Mouse (Mus musculus) CD4-positive helper T cell, adult 2 months (primary cell): ENCODE data around the gene S100z.

Experiments used
- DNase-seq: peaks from one replicate; pipeline ENCODE4 v3.0.0-alpha.2; 2012; ENCODE audit warnings: low read depth, missing footprints, low spot score

S100z gene

GRCm38 (mm10) chr13:95478671-95479413 is at the start of gene S100z:
S100z (minus strand) TSS chr13:95478721.
- no peak for DNase-seq

DNA sequence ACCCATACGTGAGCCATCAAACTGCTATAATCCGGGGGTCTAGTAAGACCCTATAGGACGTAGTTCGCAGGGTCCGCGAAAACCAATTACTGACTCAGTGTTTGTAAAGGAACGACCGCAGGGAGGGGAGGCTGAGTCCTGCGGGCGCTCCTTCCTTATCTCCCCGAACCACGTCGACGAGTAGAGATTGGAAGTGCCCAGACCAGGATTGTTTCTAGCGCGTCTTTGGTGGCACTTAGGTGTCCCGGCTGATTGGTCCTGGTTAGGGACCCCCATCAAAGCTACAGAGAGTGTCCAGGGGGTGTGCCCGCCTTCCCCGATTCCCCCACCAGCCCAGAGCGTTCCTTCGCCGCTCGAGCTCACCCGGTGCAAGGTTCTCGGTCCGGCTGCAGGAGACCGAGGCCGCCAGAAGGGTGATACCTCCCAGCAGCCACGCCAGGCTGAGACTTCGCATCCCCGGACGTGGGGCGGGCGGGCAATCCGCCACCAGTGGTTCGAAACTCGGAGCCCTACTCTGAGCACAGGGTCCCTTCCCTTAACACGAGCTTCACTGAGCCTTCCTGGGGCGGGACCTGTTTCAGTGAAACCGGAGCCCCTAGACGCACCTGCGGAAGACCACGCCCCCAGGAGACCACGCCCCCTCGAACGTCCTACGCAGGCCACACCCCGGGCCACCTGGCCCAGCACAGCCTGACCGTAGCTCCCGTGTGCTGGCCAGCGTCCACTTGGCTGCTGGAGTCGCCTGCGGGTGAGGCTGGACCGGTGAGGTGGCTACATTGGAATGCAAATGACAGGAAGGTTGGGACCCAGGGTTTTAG is 46.4 kb upstream of the S100z start, which contains the start of gene F2rl1:
Gene F2rl1, minus strand, starts transcription at position 554 of the 818 bp plus-strand sequence.
- DNase-seq = peak; percentile 72

DNA sequence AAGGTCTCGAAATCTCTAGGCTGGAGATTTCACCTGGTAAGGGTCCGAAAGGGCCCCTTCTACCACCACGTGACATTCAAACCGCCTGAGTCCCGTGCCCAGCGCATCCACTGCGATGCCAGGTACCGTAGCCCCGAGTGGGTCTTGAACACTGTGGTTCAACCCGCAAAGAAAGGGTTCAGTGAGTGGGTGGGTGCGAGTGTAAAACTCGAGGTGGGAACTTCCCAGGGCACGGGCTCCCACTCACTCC is 45.8 kb upstream of the S100z start:
- peak; percentile 53 for DNase-seq

GRCm38 (mm10) chr13:95523659-95524423 is 45.3 kb upstream of the S100z start:
- DNase-seq = peak; percentile 54

- no peak for DNase-seq
Observed at GRCm38 (mm10) chr13:95522176-95522575, 43.7 kb upstream of the S100z start.

- DNase-seq = peak; percentile 66
Observed at GRCm38 (mm10) chr13:95521029-95521428, 42.5 kb upstream of the S100z start.

DNA sequence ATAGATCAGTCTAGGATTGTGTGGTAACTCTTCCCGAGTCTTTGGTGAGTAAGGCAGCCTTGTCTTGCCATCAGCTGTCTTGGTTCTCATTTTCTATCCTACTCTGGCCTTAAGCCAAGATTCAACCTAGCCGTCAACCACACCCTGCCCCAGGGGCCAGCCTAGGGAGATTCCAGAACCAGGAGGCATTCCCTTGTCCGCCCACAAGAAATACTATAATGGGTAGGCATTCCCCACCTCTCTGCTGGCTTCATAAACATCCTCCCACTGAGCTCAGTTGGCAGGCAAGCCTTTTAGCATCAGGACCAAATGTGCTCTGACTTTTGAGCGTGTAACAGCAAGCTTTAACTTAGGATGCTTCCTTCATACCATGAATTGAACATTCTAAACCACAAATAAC is 36.2 kb upstream of the S100z start:
- DNase-seq = no peak

DNA sequence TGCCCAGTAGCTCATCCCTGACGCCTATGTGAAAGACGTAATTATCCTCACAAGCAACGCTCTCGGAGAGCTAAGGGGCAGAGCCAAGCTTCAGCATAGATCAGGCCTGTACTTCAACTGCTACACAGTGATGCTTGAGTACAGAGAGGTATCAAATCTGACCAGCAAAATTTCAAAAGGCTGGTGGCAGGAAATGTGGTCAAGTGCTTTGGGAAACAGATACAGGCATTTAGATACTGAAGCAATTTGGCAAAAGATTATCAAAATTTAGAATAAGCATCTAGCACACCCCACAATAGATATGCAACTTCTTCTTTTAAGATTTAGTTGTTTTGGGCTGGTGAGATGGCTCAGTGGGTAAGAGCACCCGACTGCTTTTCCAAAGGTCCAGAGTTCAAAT is 31.5 kb upstream of the S100z start:
- DNase-seq = no peak

DNA sequence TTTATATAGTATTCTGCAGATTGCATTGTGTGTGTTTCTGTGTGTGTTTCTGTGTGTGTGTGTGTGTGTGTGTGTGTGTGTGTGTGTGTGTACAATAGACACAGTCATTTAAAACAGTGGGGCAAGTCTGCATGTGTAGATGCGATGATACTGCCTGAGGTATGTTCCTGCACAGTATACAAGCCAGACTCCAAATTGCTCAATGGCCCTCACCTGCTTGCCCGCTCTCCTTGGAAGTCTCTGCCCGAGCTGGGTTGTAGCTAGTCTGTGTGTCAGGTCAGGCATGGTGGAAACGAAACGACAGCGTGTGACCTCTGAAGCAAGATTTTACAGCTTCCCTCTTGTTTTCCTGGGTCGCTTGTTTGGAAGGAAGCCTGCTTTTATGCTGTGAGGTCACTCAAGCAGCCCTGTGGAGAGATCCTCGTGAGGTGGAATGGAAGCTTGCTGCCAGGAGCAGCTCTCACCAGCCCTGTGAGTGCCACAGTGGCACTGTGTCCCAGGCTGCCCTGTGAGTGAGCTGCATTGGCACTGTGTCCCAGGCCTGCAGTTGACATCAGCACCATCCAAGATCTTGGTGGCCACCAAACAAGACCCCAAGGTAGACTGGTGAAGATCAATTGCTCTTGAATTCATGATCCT is 24.9 kb upstream of the S100z start:
- DNase-seq = no peak

GRCm38 (mm10) chr13:95496601-95497000 is 18.1 kb upstream of the S100z start:
- DNase-seq = no peak

DNA sequence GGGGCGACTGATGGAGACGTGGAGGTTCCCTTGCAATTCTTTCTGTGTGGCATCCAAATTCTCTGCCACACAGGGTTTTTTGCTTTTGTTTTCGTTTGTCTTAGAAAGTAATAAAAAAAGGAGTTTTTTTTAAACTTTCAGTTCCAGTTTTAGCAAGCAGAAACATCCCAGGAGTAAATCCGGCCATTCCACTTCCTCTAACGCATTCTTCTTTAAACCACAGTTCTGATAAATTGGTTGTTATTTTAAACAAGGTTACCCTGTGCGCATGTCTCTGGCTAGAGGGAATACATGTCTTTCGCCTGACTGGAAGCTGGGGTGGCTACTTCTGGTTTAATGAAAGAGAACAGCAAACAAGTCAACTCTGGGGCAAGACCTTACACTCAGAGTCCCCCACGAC is 16.3 kb upstream of the S100z start:
- no peak for DNase-seq

DNA sequence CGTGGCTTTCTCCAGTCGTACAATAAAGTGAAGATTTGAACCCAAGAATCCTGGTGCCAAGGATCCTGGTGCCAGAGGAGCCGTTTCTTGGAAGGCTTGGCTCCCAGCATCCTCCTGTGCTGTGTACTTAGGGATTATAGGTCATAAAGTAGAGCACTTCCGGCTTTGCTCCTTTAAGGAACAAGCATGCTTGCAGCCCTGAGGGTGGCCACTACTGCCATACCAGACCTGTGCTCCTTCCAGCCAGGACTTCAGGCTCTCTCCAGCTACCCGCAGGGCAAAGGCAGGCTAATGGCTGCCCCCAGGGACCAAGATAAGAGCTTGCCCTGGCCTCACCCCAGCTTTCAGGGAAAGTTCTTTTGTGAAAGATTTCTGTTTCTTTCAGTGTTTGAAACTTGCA is 14.8 kb upstream of the S100z start:
- DNase-seq = no peak

DNA sequence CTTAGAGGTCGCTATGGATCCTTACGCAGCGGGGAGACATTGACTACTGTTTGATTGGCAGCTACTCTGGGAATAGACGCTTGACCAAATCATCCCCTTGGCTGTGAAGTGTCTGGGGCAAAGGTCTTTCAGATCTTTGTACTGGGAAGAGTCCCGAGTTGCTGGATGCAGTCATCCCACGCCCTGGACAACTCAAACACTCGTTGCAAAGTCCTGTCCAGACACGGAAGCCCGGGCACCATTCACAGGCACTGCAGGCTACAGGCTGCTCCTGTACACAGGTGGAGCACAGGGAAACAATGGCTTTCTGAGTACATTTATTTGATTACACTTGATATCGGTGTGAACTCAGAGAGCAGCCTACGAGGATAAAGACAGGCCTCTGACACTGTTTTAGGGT is 12.8 kb upstream of the S100z start:
- no peak for DNase-seq

- no peak for DNase-seq
Observed at GRCm38 (mm10) chr13:95484664-95485063, 6.1 kb upstream of the S100z start.

GRCm38 (mm10) chr13:95481428-95481827 is 2.9 kb upstream of the S100z start:
- peak; percentile 58 for DNase-seq

DNA sequence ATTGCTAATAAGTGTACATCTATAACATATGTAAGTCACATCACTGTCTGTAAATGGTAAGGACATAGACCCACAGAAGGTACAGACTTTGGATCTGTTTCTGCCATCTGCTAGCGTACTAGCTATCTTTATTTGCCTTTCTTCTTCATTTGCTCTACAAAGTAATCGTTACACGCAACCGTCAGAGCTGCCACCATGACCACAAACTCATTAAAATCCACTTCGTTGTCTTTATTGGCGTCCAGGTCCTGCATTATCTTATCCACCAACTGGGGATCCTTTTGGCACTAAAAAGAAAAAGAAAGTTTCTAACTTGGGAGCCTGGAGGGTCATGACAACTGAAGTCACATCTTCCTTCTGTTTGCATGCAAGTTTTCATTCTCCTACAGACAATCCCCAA is 1.3 kb downstream of the S100z start:
- DNase-seq = no peak

DNA sequence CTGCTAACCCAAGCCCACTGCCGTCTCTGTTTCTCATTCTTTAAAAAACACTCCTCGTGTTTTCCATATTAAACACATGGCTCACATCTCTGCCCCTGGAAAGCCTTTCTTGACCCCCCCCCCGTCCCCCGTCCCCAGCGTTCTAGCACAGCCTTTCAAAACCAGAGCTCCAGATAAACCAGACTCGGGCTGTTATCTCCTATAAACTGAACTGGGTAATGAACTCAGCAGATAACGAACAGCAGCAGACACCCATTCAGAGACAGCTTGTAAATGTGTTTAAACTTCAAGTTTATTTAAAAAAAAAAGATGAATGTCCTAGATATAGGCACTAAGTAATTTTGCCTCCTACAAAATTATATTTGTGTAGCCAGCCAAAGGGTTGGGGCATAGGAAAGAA is 3.4 kb downstream of the S100z start:
- DNase-seq = no peak

DNA sequence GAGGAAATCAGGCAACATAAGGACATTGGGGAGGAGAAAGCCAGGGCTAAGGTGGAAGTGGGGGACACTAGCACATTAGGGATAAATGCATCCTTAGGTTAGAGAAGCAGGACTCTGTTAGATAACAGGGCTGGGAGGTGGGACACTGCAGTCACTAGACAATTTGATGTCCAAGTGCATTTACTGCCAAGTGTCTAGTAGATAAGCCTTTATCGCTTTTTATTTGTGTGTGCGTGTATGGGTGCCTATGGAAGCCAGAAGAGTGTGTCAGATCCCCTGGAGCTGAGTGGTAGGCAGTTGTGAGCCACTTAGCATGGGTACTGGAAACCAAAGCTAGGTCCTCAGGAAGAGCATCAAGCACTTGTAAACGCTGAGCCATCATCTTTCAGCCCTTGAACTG is 4.2 kb downstream of the S100z start:
- DNase-seq = no peak

DNA sequence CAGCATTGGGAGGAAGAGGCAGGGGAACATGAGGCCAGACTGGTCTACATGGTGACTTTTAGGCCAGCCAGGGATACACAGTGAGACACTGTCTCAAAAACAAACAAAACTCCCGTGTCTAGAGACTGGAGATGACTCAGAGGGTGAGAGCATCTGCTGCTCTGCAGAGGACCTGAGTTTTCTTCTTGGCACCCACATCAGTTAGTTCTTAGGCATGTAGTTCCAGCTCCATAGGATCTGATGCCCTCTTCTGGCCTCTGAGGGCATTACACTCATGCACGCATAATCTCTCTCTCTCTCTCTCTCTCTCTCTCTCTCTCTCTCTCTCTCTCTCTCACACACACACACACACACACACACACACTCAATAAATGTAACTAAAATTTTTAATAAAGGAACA is 7.6 kb downstream of the S100z start:
- peak; percentile 32 for DNase-seq

DNA sequence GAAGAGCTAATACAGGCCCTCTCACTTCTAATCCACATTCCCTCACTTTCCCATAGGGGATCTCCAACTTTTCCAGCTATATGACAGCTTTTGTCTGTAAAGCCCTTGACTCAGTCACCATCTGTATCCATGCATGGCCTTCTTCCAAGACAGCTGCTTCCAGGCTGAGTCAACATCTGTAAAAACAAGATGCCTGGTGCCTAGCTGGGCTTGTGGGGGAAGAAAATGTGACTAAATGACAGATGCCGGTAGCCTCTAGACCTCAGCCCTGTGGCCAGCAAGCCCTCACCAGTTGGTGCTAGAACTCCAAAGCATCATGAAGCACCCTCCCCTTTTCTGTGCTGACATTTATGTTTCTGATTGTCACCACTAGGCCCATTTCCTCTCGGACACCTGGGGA is 27.0 kb downstream of the S100z start:
- no peak for DNase-seq

DNA sequence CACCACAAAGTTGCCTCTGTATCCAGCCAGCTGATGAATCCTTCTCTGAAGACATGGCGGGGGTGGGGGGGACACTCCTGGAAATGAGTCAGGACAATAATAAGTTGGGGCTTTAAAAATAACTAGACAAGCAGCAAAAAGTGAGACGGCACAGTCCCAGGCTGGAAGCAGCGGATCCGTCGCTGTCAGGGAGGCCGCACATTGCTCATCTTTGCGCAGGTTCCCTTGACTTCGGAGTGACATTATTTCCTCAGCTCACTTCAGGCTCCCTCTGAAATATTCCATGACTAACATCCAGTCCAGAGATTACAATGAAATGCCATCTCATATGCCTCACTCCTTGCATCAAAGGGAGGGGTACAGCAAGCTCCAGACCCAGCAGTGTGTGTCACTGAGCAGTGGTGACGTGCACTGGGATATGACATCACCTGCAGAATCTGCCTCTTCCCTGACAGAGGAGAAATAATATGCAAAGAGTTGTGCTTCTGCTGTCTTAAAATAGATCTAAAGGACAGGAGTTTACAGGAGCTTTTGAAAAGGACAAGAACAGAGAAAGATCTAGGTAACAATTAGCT is 27.8 kb downstream of the S100z start:
- DNase-seq = no peak

DNA sequence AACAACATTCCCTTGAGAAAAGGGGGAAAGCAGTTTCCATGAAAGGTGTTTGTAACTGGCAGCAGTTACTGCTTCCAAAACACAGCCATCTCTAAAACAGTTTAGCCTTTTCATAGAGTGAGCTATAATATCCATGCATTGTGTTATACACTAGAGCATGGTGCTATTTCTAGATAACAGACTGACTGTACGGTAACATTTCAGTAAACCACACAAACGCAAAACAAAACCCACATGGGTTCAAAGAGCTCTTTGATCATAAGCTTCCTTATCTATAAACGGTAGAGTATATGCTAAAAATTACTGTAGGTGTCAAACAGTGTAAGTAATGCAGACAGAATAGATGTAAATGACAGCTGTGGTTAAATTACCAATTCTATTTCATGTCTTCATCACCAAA is 28.8 kb downstream of the S100z start:
- peak; percentile 56 for DNase-seq
